Mouse (Mus musculus) lung, postnatal 10 days (tissue): ENCODE results near the gene Psmb5.
"Not testable (repeated sequence)": the region's sequence is repeated elsewhere in the genome, so short reads cannot be mapped to it uniquely, and the experiment has no call there.

Source experiments
- DNase-seq: peaks from one replicate; pipeline ENCODE4 v3.0.0; 2021

Gene Psmb5

GRCm38 (mm10) chr14:54629797-54630196 is 12.0 kb upstream of the Psmb5 start:
- DNase-seq, result no peak

- DNase-seq, result no peak
Measured at GRCm38 (mm10) chr14:54628103-54628502, 10.3 kb upstream of the Psmb5 start.

GRCm38 (mm10) chr14:54624976-54625375 is 7.2 kb upstream of the Psmb5 start:
- DNase-seq, result no peak

GRCm38 (mm10) chr14:54623334-54623733 is 5.5 kb upstream of the Psmb5 start:
- no peak for DNase-seq

- DNase-seq, result no peak
Measured at GRCm38 (mm10) chr14:54621133-54621532, 3.3 kb upstream of the Psmb5 start, which contains the start of gene Psmb11. TSS of gene Psmb11 (plus strand) at chr14:54621433.

GRCm38 (mm10) chr14:54617152-54617896 is 498 bp downstream of the Psmb5 start:
- DNase-seq, result peak; percentile 24

GRCm38 (mm10) chr14:54616226-54616825 is 1.5 kb downstream of the Psmb5 start:
- no peak for DNase-seq

GRCm38 (mm10) chr14:54614130-54614529 is 3.7 kb downstream of the Psmb5 start:
- not testable (repeated sequence) for DNase-seq

- DNase-seq, result no peak
Measured at GRCm38 (mm10) chr14:54610648-54611047, 7.2 kb downstream of the Psmb5 start.

GRCm38 (mm10) chr14:54609962-54610361 is 7.9 kb downstream of the Psmb5 start:
- peak; percentile 56 for DNase-seq

- DNase-seq, result peak; percentile 50
Measured at GRCm38 (mm10) chr14:54609245-54609644, 8.6 kb downstream of the Psmb5 start.

GRCm38 (mm10) chr14:54607226-54607625 is 10.6 kb downstream of the Psmb5 start:
- no peak for DNase-seq

- peak; percentile 89 for DNase-seq
Measured at GRCm38 (mm10) chr14:54605752-54606321, 12.0 kb downstream of the Psmb5 start, which contains the start of gene 4931414P19Rik. TSS of gene 4931414P19Rik (minus strand) at chr14:54605993.

GRCm38 (mm10) chr14:54603686-54604085 is 14.1 kb downstream of the Psmb5 start:
- peak; percentile 10 for DNase-seq

- DNase-seq, result peak; percentile 99
Measured at GRCm38 (mm10) chr14:54603038-54603654, 14.7 kb downstream of the Psmb5 start.

GRCm38 (mm10) chr14:54602613-54603012 is 15.2 kb downstream of the Psmb5 start:
- peak; percentile 12 for DNase-seq

- no peak for DNase-seq
Measured at GRCm38 (mm10) chr14:54601601-54602000, 16.2 kb downstream of the Psmb5 start.

GRCm38 (mm10) chr14:54597084-54597483 is 20.7 kb downstream of the Psmb5 start:
- no peak for DNase-seq

GRCm38 (mm10) chr14:54594631-54595414 is 23.0 kb downstream of the Psmb5 start:
- DNase-seq, result no peak

GRCm38 (mm10) chr14:54594055-54594454 is 23.8 kb downstream of the Psmb5 start:
- DNase-seq, result no peak

GRCm38 (mm10) chr14:54592319-54592934 is 25.4 kb downstream of the Psmb5 start:
- no peak for DNase-seq

GRCm38 (mm10) chr14:54591056-54591455 is 26.8 kb downstream of the Psmb5 start:
- no peak for DNase-seq
